Mouse (Mus musculus): ENCODE measurements around the gene Meis3. TPM values are rescaled to one million over a fixed set of nuclear protein-coding genes. Genes with fewer than 3 reads are reported as not detected.

Gene Meis3
- 47.6 and 51.5 TPM in 2 replicates for polyA plus RNA-seq (2015; fragmentation: Nextera tagmentation; extraction: Ambion mirVana)

- Histone ChIP-seq H3K4me3 (replicated peaks) (peak within 1 kb of the TSS; percentile 63), H3K27me3 (no peaks in the 10 kb centered on the region), H3K27ac (replicated peaks) (peak within 1 kb of the TSS; percentile 63), H3K36me3 (peaks cover 15% of the 10 kb centered on the region), H3K9ac (peak within 1 kb of the TSS; percentile 44), H3K9me3 (replicated peaks) (no peaks in the 10 kb centered on the region), H3K4me1 (peaks cover 13% of the 10 kb centered on the region), H3K4me2 (replicated peaks) (peak within 1 kb of the TSS; percentile 59)
- ATAC-seq (ENCODE audit: insufficient number of reproducible peaks, low FRiP score, low TSS enrichment, low read depth) = peak; percentile 86
- WGBS = under 1% methylated on average over 42 of the region's 42 CpGs
Measured at GRCm38 (mm10) chr7:16174597-16175541, at the start of gene Meis3. TSS of gene Meis3 (plus strand) at chr7:16175090.

DNA sequence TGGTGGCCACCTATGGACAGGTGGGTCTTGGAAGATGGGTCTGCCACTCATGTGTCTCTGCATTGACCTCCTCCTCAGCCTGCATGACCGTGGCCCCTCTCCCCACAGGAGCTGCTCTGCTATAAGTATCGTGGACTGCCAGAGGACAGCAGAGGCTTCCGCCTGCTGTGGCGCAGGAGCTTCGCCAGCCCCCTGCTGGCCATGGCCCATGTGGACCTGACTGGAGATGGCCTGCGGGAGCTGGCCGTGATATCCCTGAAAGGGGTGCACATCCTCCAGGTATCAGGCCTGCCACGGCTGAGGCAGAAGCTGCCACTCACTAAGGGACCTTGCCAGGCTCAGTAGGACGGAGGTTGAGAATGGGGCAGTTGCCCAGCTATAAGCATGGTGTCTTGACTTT is 49.1 kb upstream of the Meis3 start:
- Histone ChIP-seq H3K4me1 (peaks cover 16% of the 10 kb centered on the region), H3K9me3 (replicated peaks) (no peaks in the 10 kb centered on the region), H3K27me3 (no peaks in the 10 kb centered on the region), H3K4me2 (replicated peaks) (no peak overlapping the region), H3K9ac (no peak overlapping the region), H3K4me3 (replicated peaks) (no peak overlapping the region), H3K36me3 (peaks cover 15% of the 10 kb centered on the region), H3K27ac (replicated peaks) (no peak overlapping the region)
- ATAC-seq (ENCODE audit: insufficient number of reproducible peaks, low FRiP score, low TSS enrichment, low read depth) = no peak
- 75% methylated on average over 9 of the region's 9 CpGs for WGBS

DNA sequence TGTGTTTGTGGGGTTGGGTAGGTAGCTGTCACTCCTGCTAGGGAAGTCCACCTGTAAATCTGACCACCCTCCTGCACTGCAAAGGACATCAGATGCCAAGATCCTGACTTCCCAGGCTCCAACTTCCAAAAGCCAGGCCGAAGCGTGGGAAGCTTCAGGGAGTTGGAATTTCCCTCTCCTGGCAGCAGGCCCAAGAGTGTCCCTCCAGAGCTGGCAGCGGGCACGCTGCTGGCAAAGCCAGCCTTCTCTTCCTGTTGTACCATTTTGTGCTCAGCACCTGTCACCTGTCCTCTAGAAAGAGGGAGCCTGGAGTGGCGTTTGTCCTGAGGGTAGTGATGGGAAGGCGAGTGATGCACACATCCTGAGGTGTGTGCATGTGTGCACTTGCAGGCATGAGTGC is 46.5 kb upstream of the Meis3 start:
- H3K4me3 ChIP-seq (replicated peaks) = no peak overlapping the region
- peaks cover 15% of the 10 kb centered on the region for H3K36me3 ChIP-seq
- no peak overlapping the region for H3K27ac ChIP-seq (replicated peaks)
- peaks cover 33% of the 10 kb centered on the region for H3K4me1 ChIP-seq
- H3K9me3 ChIP-seq (replicated peaks) = no peaks in the 10 kb centered on the region
- H3K27me3 ChIP-seq = no peaks in the 10 kb centered on the region
- H3K9ac ChIP-seq = no peak overlapping the region
- no peak overlapping the region for H3K4me2 ChIP-seq (replicated peaks)
- 69% methylated on average over 6 of the region's 6 CpGs for WGBS
- no peak for ATAC-seq (ENCODE audit: insufficient number of reproducible peaks, low FRiP score, low TSS enrichment, low read depth)

GRCm38 (mm10) chr7:16128899-16129298 is 46.0 kb upstream of the Meis3 start:
- peaks cover 33% of the 10 kb centered on the region for H3K4me1 ChIP-seq
- peak overlapping the region; percentile 83; the same call in 1 of the 2 replicates for H3K4me2 ChIP-seq (replicated peaks)
- peak overlapping the region; percentile 58; the same call in 1 of the 2 replicates for H3K4me3 ChIP-seq (replicated peaks)
- H3K27ac ChIP-seq (replicated peaks) = no peak overlapping the region
- WGBS = 56% methylated on average over 5 of the region's 5 CpGs
- no peaks in the 10 kb centered on the region for H3K27me3 ChIP-seq
- ATAC-seq (ENCODE audit: insufficient number of reproducible peaks, low FRiP score, low TSS enrichment, low read depth) = no peak
- peaks cover 15% of the 10 kb centered on the region for H3K36me3 ChIP-seq
- no peak overlapping the region for H3K9ac ChIP-seq
- H3K9me3 ChIP-seq (replicated peaks) = no peaks in the 10 kb centered on the region

DNA sequence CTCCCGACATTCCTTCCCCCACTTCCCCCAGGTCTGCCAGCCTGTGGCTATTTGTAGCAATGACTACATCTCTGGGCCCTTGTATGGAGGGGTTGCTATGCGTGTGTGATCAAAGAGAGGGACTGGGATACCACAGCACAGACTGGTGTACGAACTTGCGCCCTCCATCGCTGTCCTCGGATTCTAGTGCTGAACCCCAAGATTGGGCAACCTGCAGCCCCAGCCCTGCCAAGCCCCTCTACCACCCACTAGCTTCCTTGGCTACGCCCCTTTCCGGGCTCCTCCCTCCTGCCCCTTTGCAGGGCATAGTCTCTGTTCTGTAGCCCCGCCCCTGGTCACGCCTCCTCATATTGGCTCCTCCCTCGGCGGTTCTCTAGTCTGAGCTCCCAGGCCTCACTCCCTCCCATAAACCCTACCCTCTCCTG is 45.5 kb upstream of the Meis3 start, which contains the start of gene Slc8a2:
Gene Slc8a2, plus strand, starts transcription at position 406 of the 425 bp plus-strand sequence.
- H3K9me3 ChIP-seq (replicated peaks) = no peaks in the 10 kb centered on the region
- H3K4me2 ChIP-seq (replicated peaks) = peak within 1 kb of the TSS; percentile 83
- peak; percentile 84 for ATAC-seq (ENCODE audit: insufficient number of reproducible peaks, low FRiP score, low TSS enrichment, low read depth)
- peaks cover 15% of the 10 kb centered on the region for H3K36me3 ChIP-seq
- peak within 1 kb of the TSS; percentile 58 for H3K4me3 ChIP-seq (replicated peaks)
- WGBS = 2% methylated on average over 12 of the region's 12 CpGs
- H3K27ac ChIP-seq (replicated peaks) = peak within 1 kb of the TSS; percentile 72; the same call in 1 of the 2 replicates
- peak within 1 kb of the TSS; percentile 53 for H3K9ac ChIP-seq
- H3K27me3 ChIP-seq = no peaks in the 10 kb centered on the region
- H3K4me1 ChIP-seq = peaks cover 33% of the 10 kb centered on the region

DNA sequence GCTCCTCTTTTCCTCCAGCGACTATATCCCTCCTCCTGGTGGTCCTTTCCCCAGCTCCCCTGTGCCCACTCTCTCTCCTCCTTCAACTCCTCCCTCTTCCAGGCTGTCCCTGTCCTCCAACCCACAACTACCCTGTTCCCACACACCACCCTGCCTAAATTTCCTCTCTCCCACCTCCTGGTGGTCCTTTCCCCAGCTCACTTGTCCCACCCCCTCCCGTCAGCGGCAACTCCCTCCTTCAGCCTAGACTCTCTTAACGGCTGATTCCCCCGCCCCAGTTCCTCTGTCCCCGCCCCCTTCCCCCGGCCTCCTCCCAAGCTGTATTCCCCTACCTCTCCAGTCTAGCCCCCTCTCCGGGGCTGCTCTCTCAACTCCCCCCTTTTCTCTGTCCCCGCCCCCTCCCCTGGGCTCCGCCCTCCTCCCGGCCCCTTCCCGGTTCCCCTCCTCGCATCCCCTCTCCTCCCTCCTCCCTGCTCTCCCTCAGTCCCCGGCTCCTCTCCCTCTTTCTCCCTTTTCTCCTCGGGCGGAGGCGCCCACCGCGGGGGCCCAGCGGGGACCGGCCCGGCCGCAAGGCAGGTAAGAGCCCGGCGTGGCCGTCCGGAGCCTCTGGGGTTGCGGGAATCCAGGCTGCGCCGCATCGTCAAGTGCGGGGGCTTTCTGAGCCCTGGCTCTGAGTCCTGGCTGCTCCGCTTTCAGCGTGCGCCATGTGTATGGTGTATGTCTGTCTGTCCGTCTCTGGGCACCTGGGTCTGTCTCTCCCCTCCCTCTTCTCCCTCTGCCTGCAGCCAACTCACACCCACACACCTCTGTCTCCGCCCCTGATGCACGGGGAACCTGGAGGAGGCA is 44.8 kb upstream of the Meis3 start:
- Histone ChIP-seq H3K4me3 (replicated peaks) (peak overlapping the region; percentile 58), H3K27ac (replicated peaks) (peak overlapping the region; percentile 72; the same call in 1 of the 2 replicates)
- WGBS = 2% methylated on average over 33 of the region's 38 CpGs

DNA sequence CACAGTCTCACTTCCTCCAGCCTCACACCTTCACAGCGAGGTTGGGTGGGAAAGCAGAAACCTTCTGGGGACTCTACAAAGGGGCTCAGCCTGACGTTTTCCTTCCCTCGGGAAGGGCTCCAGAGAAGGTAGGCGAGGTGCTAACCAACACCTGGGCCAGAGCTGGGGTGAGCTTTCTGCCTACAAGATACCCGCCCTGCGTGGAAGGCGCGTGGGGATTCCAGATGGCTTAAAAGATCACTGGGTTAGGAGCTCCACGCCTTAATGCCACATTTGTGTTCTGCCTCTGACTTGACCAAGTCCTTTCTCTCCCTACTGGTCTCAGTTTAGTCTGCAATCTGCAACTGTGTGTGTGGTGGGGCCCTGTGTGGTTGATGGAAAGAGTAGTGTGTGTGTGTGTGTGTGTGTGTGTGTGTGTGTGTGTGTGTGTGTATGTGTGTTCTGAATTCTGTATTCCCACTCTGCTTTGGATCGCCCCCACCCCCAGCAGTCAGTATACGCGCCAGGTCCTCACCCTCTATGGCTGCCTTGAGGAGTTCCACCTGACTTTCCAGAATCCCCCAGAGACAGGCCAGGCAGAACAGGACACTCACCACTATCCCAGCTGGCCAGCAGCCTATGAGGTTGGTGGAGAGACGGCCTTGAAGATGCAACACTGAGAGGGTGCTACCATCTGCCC is 43.8 kb upstream of the Meis3 start:
- no peak for ATAC-seq (ENCODE audit: insufficient number of reproducible peaks, low FRiP score, low TSS enrichment, low read depth)
- no peak overlapping the region for H3K27ac ChIP-seq (replicated peaks)
- H3K4me2 ChIP-seq (replicated peaks) = peak overlapping the region; percentile 83
- peaks cover 6% of the 10 kb centered on the region for H3K36me3 ChIP-seq
- no peaks in the 10 kb centered on the region for H3K9me3 ChIP-seq (replicated peaks)
- WGBS = 35% methylated on average over 13 of the region's 13 CpGs
- no peaks in the 10 kb centered on the region for H3K27me3 ChIP-seq
- H3K4me1 ChIP-seq = peaks cover 33% of the 10 kb centered on the region
- no peak overlapping the region for H3K9ac ChIP-seq
- H3K4me3 ChIP-seq (replicated peaks) = peak overlapping the region; percentile 58

More for the DNA sequence above, 44.8 kb upstream of the Meis3 start:
- H3K4me2 ChIP-seq (replicated peaks) = peak overlapping the region; percentile 83
- H3K9ac ChIP-seq = peak overlapping the region; percentile 53
- H3K36me3 ChIP-seq = peaks cover 15% of the 10 kb centered on the region
- no peaks in the 10 kb centered on the region for H3K9me3 ChIP-seq (replicated peaks)
- no peaks in the 10 kb centered on the region for H3K27me3 ChIP-seq
- peak; percentile 87 for ATAC-seq (ENCODE audit: insufficient number of reproducible peaks, low FRiP score, low TSS enrichment, low read depth)
- peaks cover 33% of the 10 kb centered on the region for H3K4me1 ChIP-seq

- Histone ChIP-seq H3K36me3 (no peaks in the 10 kb centered on the region), H3K27me3 (no peaks in the 10 kb centered on the region), H3K9ac (no peak overlapping the region), H3K27ac (replicated peaks) (no peak overlapping the region), H3K4me2 (replicated peaks) (no peak overlapping the region), H3K4me1 (peaks cover 33% of the 10 kb centered on the region), H3K9me3 (replicated peaks) (no peaks in the 10 kb centered on the region), H3K4me3 (replicated peaks) (no peak overlapping the region)
- WGBS = 8% methylated on average over 7 of the region's 7 CpGs
- no peak for ATAC-seq (ENCODE audit: insufficient number of reproducible peaks, low FRiP score, low TSS enrichment, low read depth)
Measured at GRCm38 (mm10) chr7:16132161-16132581, 42.7 kb upstream of the Meis3 start.

DNA sequence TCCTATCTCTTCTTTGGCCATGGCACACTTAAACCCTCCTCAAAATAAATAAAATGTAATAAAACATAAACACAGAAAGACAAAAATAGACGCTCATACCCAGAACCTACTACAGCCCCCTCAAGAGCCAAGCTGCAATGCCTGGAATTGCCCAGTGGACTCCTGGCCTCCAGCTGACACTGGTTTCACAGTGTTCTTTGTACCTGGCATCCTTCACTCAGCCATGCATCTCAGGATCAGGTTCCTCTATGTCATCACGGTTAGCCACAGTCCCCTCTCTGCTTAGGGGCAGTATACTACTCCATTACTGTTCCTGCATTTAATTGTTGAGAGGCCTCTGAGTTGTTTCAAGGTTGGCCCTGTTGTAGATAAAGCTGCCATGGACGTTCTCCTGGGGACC is 42.0 kb upstream of the Meis3 start:
- no peak overlapping the region for H3K4me2 ChIP-seq (replicated peaks)
- ATAC-seq (ENCODE audit: insufficient number of reproducible peaks, low FRiP score, low TSS enrichment, low read depth) = no peak
- 57% methylated on average over 3 of the region's 3 CpGs for WGBS

GRCm38 (mm10) chr7:16133691-16134090 is 41.2 kb upstream of the Meis3 start:
- 93% methylated on average over 9 of the region's 9 CpGs for WGBS
- ATAC-seq (ENCODE audit: insufficient number of reproducible peaks, low FRiP score, low TSS enrichment, low read depth) = no peak

More for the DNA sequence above, 42.0 kb upstream of the Meis3 start:
- no peaks in the 10 kb centered on the region for H3K27me3 ChIP-seq
- H3K4me3 ChIP-seq (replicated peaks) = no peak overlapping the region
- H3K27ac ChIP-seq (replicated peaks) = no peak overlapping the region
- no peak overlapping the region for H3K9ac ChIP-seq
- no peaks in the 10 kb centered on the region for H3K36me3 ChIP-seq
- no peaks in the 10 kb centered on the region for H3K9me3 ChIP-seq (replicated peaks)
- H3K4me1 ChIP-seq = peaks cover 33% of the 10 kb centered on the region

More at GRCm38 (mm10) chr7:16133691-16134090, 41.2 kb upstream of the Meis3 start:
- Histone ChIP-seq H3K4me1 (peaks cover 33% of the 10 kb centered on the region), H3K27me3 (no peaks in the 10 kb centered on the region), H3K9me3 (replicated peaks) (no peaks in the 10 kb centered on the region), H3K9ac (no peak overlapping the region), H3K4me2 (replicated peaks) (no peak overlapping the region), H3K4me3 (replicated peaks) (no peak overlapping the region), H3K27ac (replicated peaks) (no peak overlapping the region), H3K36me3 (no peaks in the 10 kb centered on the region)

All from embryonic facial prominence, embryonic 15.5 days (tissue).